Mouse (Mus musculus): Measurements from ENCODE around the gene Bmpr1a. TPM values are rescaled to one million over a fixed set of nuclear protein-coding genes. Genes with fewer than 3 reads are reported as not detected.

Gene Bmpr1a
- polyA plus RNA-seq, 1 experiment: not detected

GRCm38 (mm10) chr14:34492688-34493087 lies 10.5 kb downstream of the Bmpr1a start:
- no peak for TF ChIP-seq GATA1 (IDR thresholded peaks at IDR 0.05; ENCODE audit: low read length)

GRCm38 (mm10) chr14:34490965-34491364 lies 12.2 kb downstream of the Bmpr1a start:
- no peak for TF ChIP-seq GATA1 (IDR thresholded peaks at IDR 0.05; ENCODE audit: low read length)

- TF ChIP-seq GATA1 (IDR thresholded peaks at IDR 0.05; ENCODE audit: low read length): no peak
Measured at GRCm38 (mm10) chr14:34489928-34490327, 13.2 kb downstream of the Bmpr1a start.

GRCm38 (mm10) chr14:34486169-34486568 lies 17.0 kb downstream of the Bmpr1a start:
- TF ChIP-seq GATA1 (IDR thresholded peaks at IDR 0.05; ENCODE audit: low read length): no peak

GRCm38 (mm10) chr14:34483469-34484341 lies 19.4 kb downstream of the Bmpr1a start:
- TF ChIP-seq GATA1 (IDR thresholded peaks at IDR 0.05; ENCODE audit: low read length): no peak

GRCm38 (mm10) chr14:34471591-34471990 lies 31.6 kb downstream of the Bmpr1a start:
- TF ChIP-seq GATA1 (IDR thresholded peaks at IDR 0.05; ENCODE audit: low read length): no peak

- TF ChIP-seq GATA1 (IDR thresholded peaks at IDR 0.05; ENCODE audit: low read length): no peak
Measured at GRCm38 (mm10) chr14:34466291-34466690, 36.9 kb downstream of the Bmpr1a start.

GRCm38 (mm10) chr14:34459386-34459785 lies 43.8 kb downstream of the Bmpr1a start:
- TF ChIP-seq GATA1 (IDR thresholded peaks at IDR 0.05; ENCODE audit: low read length): no peak

GRCm38 (mm10) chr14:34458880-34459279 lies 44.3 kb downstream of the Bmpr1a start:
- TF ChIP-seq GATA1 (IDR thresholded peaks at IDR 0.05; ENCODE audit: low read length): no peak

- no peak for TF ChIP-seq GATA1 (IDR thresholded peaks at IDR 0.05; ENCODE audit: low read length)
Measured at GRCm38 (mm10) chr14:34454282-34454681, 48.9 kb downstream of the Bmpr1a start.

- no peak for TF ChIP-seq GATA1 (IDR thresholded peaks at IDR 0.05; ENCODE audit: low read length)
Measured at GRCm38 (mm10) chr14:34453648-34454047, 49.5 kb downstream of the Bmpr1a start.

- TF ChIP-seq GATA1 (IDR thresholded peaks at IDR 0.05; ENCODE audit: low read length): no peak
Measured at GRCm38 (mm10) chr14:34451872-34452271, 51.3 kb downstream of the Bmpr1a start.

- no peak for TF ChIP-seq GATA1 (IDR thresholded peaks at IDR 0.05; ENCODE audit: low read length)
Measured at GRCm38 (mm10) chr14:34450451-34450850, 52.7 kb downstream of the Bmpr1a start.

GRCm38 (mm10) chr14:34449807-34450206 lies 53.3 kb downstream of the Bmpr1a start:
- TF ChIP-seq GATA1 (IDR thresholded peaks at IDR 0.05; ENCODE audit: low read length): no peak

GRCm38 (mm10) chr14:34448398-34448797 lies 54.7 kb downstream of the Bmpr1a start:
- TF ChIP-seq GATA1 (IDR thresholded peaks at IDR 0.05; ENCODE audit: low read length): no peak

- no peak for TF ChIP-seq GATA1 (IDR thresholded peaks at IDR 0.05; ENCODE audit: low read length)
Measured at GRCm38 (mm10) chr14:34447659-34448058, 55.5 kb downstream of the Bmpr1a start.

GRCm38 (mm10) chr14:34446624-34447023 lies 56.5 kb downstream of the Bmpr1a start:
- TF ChIP-seq GATA1 (IDR thresholded peaks at IDR 0.05; ENCODE audit: low read length): no peak

Measured in G1E-ER4 (cell line).